Mouse (Mus musculus) midbrain, embryonic 11.5 days (tissue): ENCODE measurements around the gene Fam178b. TPM values are rescaled to one million over a fixed set of nuclear protein-coding genes. Genes with fewer than 3 reads are reported as not detected.
A peak's percentile ranks its signal among the peaks of the same experiment; 100 is the strongest.

Experiments used
- ATAC-seq: fragments of 200-750 bp; cut with Nextera tagmentation; 2 replicates; pipeline ENCODE4 v1.8.0; 2017; ENCODE audit warnings: moderate TSS enrichment, moderate library complexity; ENCODE audit not compliant: low FRiP score
- DNase-seq: peaks from one replicate; pipeline ENCODE4 v3.0.0; 2015; ENCODE audit warnings: low spot score; ENCODE audit errors: missing footprints
- H3K27ac ChIP-seq: fragments of 300-500 bp; sonication (generic); 2 replicates; pipeline ENCODE4 v1.5.1; 2014; ENCODE audit warnings: low read depth, low read length
- H3K27me3 ChIP-seq: fragments of 300-500 bp; sonication (generic); 2 replicates; pipeline ENCODE4 v1.6.1; 2014; ENCODE audit warnings: mild to moderate bottlenecking, low read length, moderate library complexity, mixed read lengths; ENCODE audit not compliant: control insufficient read depth, insufficient read depth
- H3K36me3 ChIP-seq: fragments of 300-500 bp; sonication (generic); 2 replicates; pipeline ENCODE4 v1.6.1; 2014; ENCODE audit warnings: mild to moderate bottlenecking, low read length, moderate library complexity, mixed read lengths; ENCODE audit not compliant: control insufficient read depth, insufficient read depth
- H3K4me1 ChIP-seq: fragments of 300-500 bp; sonication (generic); 2 replicates; pipeline ENCODE4 v1.6.1; 2014; ENCODE audit warnings: low read length; ENCODE audit not compliant: control insufficient read depth, insufficient read depth
- H3K4me2 ChIP-seq: fragments of 300-500 bp; sonication (generic); 2 replicates; pipeline ENCODE4 v1.6.1; 2014; ENCODE audit warnings: mild to moderate bottlenecking, moderate library complexity
- H3K4me3 ChIP-seq: fragments of 300-500 bp; sonication (generic); 2 replicates; pipeline ENCODE4 v1.5.1; 2014; ENCODE audit warnings: low read depth, low read length
- H3K9ac ChIP-seq: fragments of 300-500 bp; sonication (generic); 2 replicates; pipeline ENCODE4 v1.6.1; 2014; ENCODE audit warnings: low read length
- H3K9me3 ChIP-seq: fragments of 300-500 bp; sonication (generic); 2 replicates; pipeline ENCODE4 v1.6.1; 2016; ENCODE audit warnings: low read length; ENCODE audit not compliant: control insufficient read depth
- WGBS: fragments of 180-500 bp; shearing (Covaris S2); extraction: QIAGEN DNeasy Blood & Tissue Kit; methylation state at CpG from one replicate; pipeline ENCODE4 v1.1.7; 2014; 5-methylcytosine and 5-hydroxymethylcytosine counted together
- polyA plus RNA-seq: library from polyadenylated mRNA; unstranded; fragments of >200 nt; fragmentation: Nextera tagmentation; extraction: Ambion mirVana; gene quantifications from 2 replicates; pipeline ENCODE4 v1.2.1, GENCODE M21; 2014

Gene Fam178b
- polyA plus RNA-seq, 1 experiment from 2014 or later, result 0.16 TPM

- H3K36me3 ChIP-seq, result peaks cover 13% of the 10 kb centered on the region; the same call in 1 of the 2 replicates
- peak overlapping the region; percentile 61 for H3K4me2 ChIP-seq
- H3K4me3 ChIP-seq, result peak overlapping the region; percentile 92
- ATAC-seq (no peak), DNase-seq (no peak)
- H3K27ac ChIP-seq, result no peak overlapping the region
- 85% methylated on average over 1 of the region's 1 CpGs for WGBS
- peaks cover 13% of the 10 kb centered on the region for H3K4me1 ChIP-seq
- no peaks in the 10 kb centered on the region for H3K9me3 ChIP-seq
- H3K27me3 ChIP-seq, result no peaks in the 10 kb centered on the region
- H3K9ac ChIP-seq, result peak overlapping the region; percentile 92
Observed at GRCm38 (mm10) chr1:36708626-36709025, 25.6 kb upstream of the Fam178b start.

- 78% methylated on average over 3 of the region's 3 CpGs for WGBS
- H3K9ac ChIP-seq, result no peak overlapping the region
- no peak overlapping the region for H3K4me2 ChIP-seq
Observed at GRCm38 (mm10) chr1:36707797-36708196, 24.8 kb upstream of the Fam178b start.

GRCm38 (mm10) chr1:36707166-36707565, 24.2 kb upstream of the Fam178b start:
- no peak for ATAC-seq
- Histone ChIP-seq H3K27ac (no peak overlapping the region), H3K4me1 (peaks cover 13% of the 10 kb centered on the region), H3K4me3 (no peak overlapping the region), H3K9me3 (no peaks in the 10 kb centered on the region), H3K36me3 (peaks cover 20% of the 10 kb centered on the region; the same call in 1 of the 2 replicates), H3K4me2 (no peak overlapping the region), H3K27me3 (no peaks in the 10 kb centered on the region), H3K9ac (no peak overlapping the region)
- no peak for DNase-seq
- WGBS, result 77% methylated on average over 2 of the region's 2 CpGs

More at GRCm38 (mm10) chr1:36707797-36708196, 24.8 kb upstream of the Fam178b start:
- no peaks in the 10 kb centered on the region for H3K27me3 ChIP-seq
- ATAC-seq (no peak), DNase-seq (no peak)
- H3K4me1 ChIP-seq, result peaks cover 13% of the 10 kb centered on the region
- no peak overlapping the region for H3K4me3 ChIP-seq
- H3K36me3 ChIP-seq, result peaks cover 17% of the 10 kb centered on the region; the same call in 1 of the 2 replicates
- no peaks in the 10 kb centered on the region for H3K9me3 ChIP-seq
- H3K27ac ChIP-seq, result no peak overlapping the region

- peaks cover 5% of the 10 kb centered on the region; the same call in 1 of the 2 replicates for H3K4me1 ChIP-seq
- no peak for DNase-seq
- H3K27ac ChIP-seq, result no peak overlapping the region
- no peak for ATAC-seq
- no peaks in the 10 kb centered on the region for H3K9me3 ChIP-seq
- no peak overlapping the region for H3K4me3 ChIP-seq
- H3K4me2 ChIP-seq, result no peak overlapping the region
- 79% methylated on average over 5 of the region's 5 CpGs for WGBS
- H3K27me3 ChIP-seq, result no peaks in the 10 kb centered on the region
- peaks cover 22% of the 10 kb centered on the region for H3K36me3 ChIP-seq
- H3K9ac ChIP-seq, result no peak overlapping the region
Observed at GRCm38 (mm10) chr1:36697030-36697429, 14.0 kb upstream of the Fam178b start.

GRCm38 (mm10) chr1:36696411-36696810, 13.4 kb upstream of the Fam178b start:
- Histone ChIP-seq H3K9ac (no peak overlapping the region), H3K36me3 (peaks cover 22% of the 10 kb centered on the region), H3K4me3 (no peak overlapping the region), H3K27me3 (no peaks in the 10 kb centered on the region), H3K9me3 (no peaks in the 10 kb centered on the region), H3K4me2 (no peak overlapping the region), H3K27ac (no peak overlapping the region), H3K4me1 (peaks cover 6% of the 10 kb centered on the region; the same call in 1 of the 2 replicates)
- ATAC-seq (no peak), DNase-seq (no peak)
- 78% methylated on average over 6 of the region's 6 CpGs for WGBS

- Histone ChIP-seq H3K27me3 (no peaks in the 10 kb centered on the region), H3K36me3 (peaks cover 11% of the 10 kb centered on the region; the same call in 1 of the 2 replicates), H3K4me1 (peaks cover 6% of the 10 kb centered on the region; the same call in 1 of the 2 replicates), H3K27ac (no peak overlapping the region), H3K4me2 (no peak overlapping the region), H3K9ac (no peak overlapping the region), H3K9me3 (no peaks in the 10 kb centered on the region), H3K4me3 (no peak overlapping the region)
- no peak for DNase-seq
- WGBS, result 87% methylated on average over 6 of the region's 6 CpGs
- no peak for ATAC-seq
Observed at GRCm38 (mm10) chr1:36694871-36695270, 11.9 kb upstream of the Fam178b start.

- ATAC-seq, result peak; percentile 96
- 1% methylated on average over 62 of the region's 68 CpGs for WGBS
Observed at GRCm38 (mm10) chr1:36691271-36692155, 8.5 kb upstream of the Fam178b start, which contains the start of gene Cox5b. Cox5b (plus strand) TSS chr1:36691449.

GRCm38 (mm10) chr1:36690671-36691235, 7.8 kb upstream of the Fam178b start:
- Histone ChIP-seq H3K9ac (peak overlapping the region; percentile 85), H3K9me3 (no peaks in the 10 kb centered on the region), H3K36me3 (peaks cover 8% of the 10 kb centered on the region; the same call in 1 of the 2 replicates), H3K27ac (no peak overlapping the region), H3K4me1 (peaks cover 6% of the 10 kb centered on the region; the same call in 1 of the 2 replicates), H3K4me2 (peak overlapping the region; percentile 93), H3K4me3 (peak overlapping the region; percentile 89), H3K27me3 (no peaks in the 10 kb centered on the region)
- no peak for DNase-seq
- WGBS, result 57% methylated on average over 11 of the region's 11 CpGs
- peak; percentile 53 for ATAC-seq

More at GRCm38 (mm10) chr1:36691271-36692155, 8.5 kb upstream of the Fam178b start, which contains the start of gene Cox5b:
- H3K36me3 ChIP-seq, result peaks cover 8% of the 10 kb centered on the region; the same call in 1 of the 2 replicates
- H3K27ac ChIP-seq, result no peak within 1 kb of the TSS
- peak within 1 kb of the TSS; percentile 93 for H3K4me2 ChIP-seq
- peaks cover 6% of the 10 kb centered on the region; the same call in 1 of the 2 replicates for H3K4me1 ChIP-seq
- no peaks in the 10 kb centered on the region for H3K9me3 ChIP-seq
- peak; percentile 99 for DNase-seq
- H3K4me3 ChIP-seq, result peak within 1 kb of the TSS; percentile 89
- H3K27me3 ChIP-seq, result no peaks in the 10 kb centered on the region
- H3K9ac ChIP-seq, result peak within 1 kb of the TSS; percentile 85
